Mouse (Mus musculus) limb, embryonic 11.5 days (tissue): ENCODE results near the gene Nme2. TPM values are rescaled to one million over a fixed set of nuclear protein-coding genes. Genes with fewer than 3 reads are reported as not detected.

ENCODE experiments used
- ATAC-seq: fragments of 200-750 bp; cut with Nextera tagmentation; 2 replicates; pipeline ENCODE4 v1.8.0; 2017; ENCODE audit warnings: low read depth; ENCODE audit not compliant: insufficient number of reproducible peaks, low FRiP score, low TSS enrichment
- DNase-seq: peaks from one replicate; pipeline ENCODE4 v3.0.0-alpha.2; 2015; ENCODE audit warnings: low spot score
- H3K27ac ChIP-seq: fragments of 300-500 bp; sonication (generic); replicated peaks from 2 replicates; pipeline ENCODE4 v1.5.1; 2014; ENCODE audit warnings: low read depth, mild to moderate bottlenecking, low read length
- H3K27me3 ChIP-seq: fragments of 300-500 bp; sonication (generic); 2 replicates; pipeline ENCODE4 v1.6.1; 2014; ENCODE audit warnings: mild to moderate bottlenecking, low read length, mixed read lengths; ENCODE audit not compliant: control insufficient read depth, insufficient read depth
- H3K36me3 ChIP-seq: fragments of 300-500 bp; sonication (generic); 2 replicates; pipeline ENCODE4 v1.6.1; 2014; ENCODE audit warnings: mild to moderate bottlenecking, low read length, moderate library complexity, mixed read lengths; ENCODE audit not compliant: control insufficient read depth, insufficient read depth
- H3K4me1 ChIP-seq: fragments of 300-500 bp; sonication (generic); 2 replicates; pipeline ENCODE4 v1.6.1; 2014; ENCODE audit warnings: low read length, mixed read lengths; ENCODE audit not compliant: control insufficient read depth, insufficient read depth
- H3K4me2 ChIP-seq: fragments of 300-500 bp; sonication (generic); 2 replicates; pipeline ENCODE4 v1.6.1; 2014; ENCODE audit warnings: low read depth, mild to moderate bottlenecking, moderate library complexity; ENCODE audit not compliant: severe bottlenecking
- H3K4me3 ChIP-seq: fragments of 300-500 bp; sonication (generic); 2 replicates; pipeline ENCODE4 v1.5.1; 2014; ENCODE audit warnings: low read depth, low read length
- H3K9ac ChIP-seq: fragments of 300-500 bp; sonication (generic); 2 replicates; pipeline ENCODE4 v1.6.1; 2014; ENCODE audit warnings: mild to moderate bottlenecking, low read length
- H3K9me3 ChIP-seq: fragments of 300-500 bp; sonication (generic); 2 replicates; pipeline ENCODE4 v1.6.1; 2016; ENCODE audit warnings: low read length; ENCODE audit not compliant: control insufficient read depth
- WGBS: fragments of 180-500 bp; shearing (Covaris S2); extraction: QIAGEN DNeasy Blood & Tissue Kit; methylation state at CpG from one replicate; pipeline ENCODE4 v1.1.7; 2014; 5-methylcytosine and 5-hydroxymethylcytosine counted together
- polyA plus RNA-seq: library from polyadenylated mRNA; unstranded; fragments of >200 nt; fragmentation: Nextera tagmentation; extraction: Ambion mirVana; gene quantifications from 2 replicates; pipeline ENCODE4 v1.2.1, GENCODE M21; 2014

The Nme2 gene
- polyA plus RNA-seq, 1 experiment from 2014 or later: 214 TPM

- Histone ChIP-seq H3K4me1 (no peaks in the 10 kb centered on the region; the same call in none of the 2 replicates), H3K36me3 (peaks cover 15% of the 10 kb centered on the region; the same call in 1 of the 2 replicates)
These were observed 1.7 kb upstream of the Nme2 start for GRCm38 (mm10) chr11:93957746-93958145.

DNA sequence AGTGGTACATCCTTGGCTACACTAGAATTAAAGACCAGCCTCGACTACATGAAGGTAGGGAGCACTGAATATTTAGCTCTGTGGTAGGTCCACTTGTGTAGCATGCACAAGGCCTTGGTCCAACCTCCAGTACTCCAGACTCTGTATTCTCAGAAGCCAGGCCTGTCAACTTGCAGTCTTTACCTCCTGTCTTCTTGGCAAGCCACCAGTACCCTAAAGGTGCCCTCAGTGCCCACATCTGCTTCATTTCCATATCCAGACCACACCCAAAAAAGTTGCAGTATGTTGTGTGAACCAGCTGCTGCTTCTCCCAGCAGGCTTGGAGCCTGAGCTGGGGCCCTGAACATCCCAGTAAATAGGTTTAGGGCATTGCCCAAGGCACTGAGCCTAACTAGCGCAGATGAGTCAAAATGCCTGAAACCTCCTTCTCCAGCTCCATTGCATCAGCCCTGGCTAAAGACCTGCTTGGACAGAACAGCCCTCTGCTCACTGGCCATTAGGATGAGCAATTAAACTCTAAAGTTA is 1.0 kb upstream of the Nme2 start:
- H3K36me3 ChIP-seq: peaks cover 12% of the 10 kb centered on the region; the same call in 1 of the 2 replicates
- no peak overlapping the region for H3K4me3 ChIP-seq
- DNase-seq: no peak
- WGBS: 83% methylated on average over 2 of the region's 2 CpGs
- no peak for ATAC-seq
- H3K4me2 ChIP-seq: no peak overlapping the region
- H3K9me3 ChIP-seq: no peaks in the 10 kb centered on the region
- H3K27me3 ChIP-seq: no peaks in the 10 kb centered on the region
- H3K27ac ChIP-seq: no peak overlapping the region
- H3K9ac ChIP-seq: no peak overlapping the region
- H3K4me1 ChIP-seq: no peaks in the 10 kb centered on the region; the same call in none of the 2 replicates

More at GRCm38 (mm10) chr11:93957746-93958145, 1.7 kb upstream of the Nme2 start:
- WGBS: 81% methylated on average over 4 of the region's 4 CpGs
- no peaks in the 10 kb centered on the region for H3K27me3 ChIP-seq
- ATAC-seq (no peak), DNase-seq (no peak)
- no peak overlapping the region for H3K4me3 ChIP-seq
- H3K27ac ChIP-seq: no peak overlapping the region
- H3K9me3 ChIP-seq: no peaks in the 10 kb centered on the region
- H3K9ac ChIP-seq: no peak overlapping the region
- H3K4me2 ChIP-seq: no peak overlapping the region

- H3K9ac ChIP-seq: peak overlapping the region; percentile 76
- H3K36me3 ChIP-seq: peaks cover 10% of the 10 kb centered on the region; the same call in 1 of the 2 replicates
- H3K4me1 ChIP-seq: no peaks in the 10 kb centered on the region; the same call in none of the 2 replicates
- under 1% methylated on average over 66 of the region's 67 CpGs for WGBS
- DNase-seq (peak; percentile 96), ATAC-seq (peak; percentile 93)
- H3K27ac ChIP-seq: peak overlapping the region; percentile 37
- peak overlapping the region; percentile 80 for H3K4me2 ChIP-seq
- no peaks in the 10 kb centered on the region for H3K27me3 ChIP-seq
- H3K9me3 ChIP-seq: no peaks in the 10 kb centered on the region
- H3K4me3 ChIP-seq: peak overlapping the region; percentile 47
These were observed 556 bp downstream of the Nme2 start for GRCm38 (mm10) chr11:93955256-93956150.

DNA sequence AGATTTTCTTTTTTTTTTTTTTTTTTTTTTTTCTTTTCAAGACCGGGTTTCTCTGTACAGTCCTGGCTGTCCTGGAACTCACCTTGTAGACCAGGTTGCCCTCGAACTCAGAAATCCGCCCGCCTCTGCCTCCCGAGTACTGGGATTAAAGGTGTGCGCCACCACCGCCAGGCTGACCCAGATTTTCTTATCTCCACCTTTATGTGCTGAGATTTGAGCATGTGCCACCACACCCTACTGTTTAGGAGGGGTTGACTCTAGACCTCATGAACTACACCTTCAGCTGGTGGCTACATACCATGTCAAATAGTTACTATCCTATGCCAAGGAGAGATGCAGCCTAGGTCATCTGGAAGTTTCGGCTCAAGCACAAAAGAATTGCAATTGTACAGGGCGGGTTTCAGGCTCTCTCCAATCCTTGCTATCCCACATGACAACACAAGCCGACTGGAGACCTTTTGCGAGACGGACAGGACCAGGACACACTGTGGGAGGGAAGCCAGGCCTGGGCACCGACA is 1.3 kb downstream of the Nme2 start:
- Histone ChIP-seq H3K9ac (peak overlapping the region; percentile 76), H3K36me3 (peaks cover 9% of the 10 kb centered on the region; the same call in 1 of the 2 replicates), H3K4me2 (peak overlapping the region; percentile 80), H3K4me3 (peak overlapping the region; percentile 47), H3K4me1 (no peaks in the 10 kb centered on the region; the same call in none of the 2 replicates), H3K27me3 (no peaks in the 10 kb centered on the region), H3K9me3 (no peaks in the 10 kb centered on the region), H3K27ac (peak overlapping the region; percentile 37; the same call in 1 of the 2 replicates)
- ATAC-seq (no peak; the same call in 1 of the 2 replicates), DNase-seq (no peak)
- 45% methylated on average over 13 of the region's 13 CpGs for WGBS

- Histone ChIP-seq H3K4me3 (no peak overlapping the region), H3K9ac (no peak overlapping the region)
These were observed 3.7 kb downstream of the Nme2 start for GRCm38 (mm10) chr11:93952376-93952775.

GRCm38 (mm10) chr11:93950045-93950444 is 6.0 kb downstream of the Nme2 start:
- DNase-seq: no peak
- H3K4me2 ChIP-seq: no peak overlapping the region

More at GRCm38 (mm10) chr11:93952376-93952775, 3.7 kb downstream of the Nme2 start:
- Histone ChIP-seq H3K9me3 (no peaks in the 10 kb centered on the region), H3K27me3 (no peaks in the 10 kb centered on the region), H3K36me3 (peaks cover 8% of the 10 kb centered on the region; the same call in 1 of the 2 replicates), H3K27ac (no peak overlapping the region), H3K4me1 (no peaks in the 10 kb centered on the region; the same call in none of the 2 replicates), H3K4me2 (no peak overlapping the region)
- ATAC-seq: no peak
- no peak for DNase-seq
- WGBS: 86% methylated on average over 5 of the region's 5 CpGs

GRCm38 (mm10) chr11:93948887-93949567 is 7.0 kb downstream of the Nme2 start:
- ATAC-seq: no peak
- no peak overlapping the region for H3K4me2 ChIP-seq
- peaks cover 5% of the 10 kb centered on the region for H3K4me1 ChIP-seq
- H3K9me3 ChIP-seq: no peaks in the 10 kb centered on the region
- H3K27ac ChIP-seq: no peak overlapping the region
- no peak overlapping the region for H3K9ac ChIP-seq
- no peak for DNase-seq
- WGBS: 87% methylated on average over 9 of the region's 9 CpGs
- H3K27me3 ChIP-seq: no peaks in the 10 kb centered on the region
- H3K4me3 ChIP-seq: no peak overlapping the region
- H3K36me3 ChIP-seq: peaks cover 8% of the 10 kb centered on the region; the same call in 1 of the 2 replicates

More at GRCm38 (mm10) chr11:93950045-93950444, 6.0 kb downstream of the Nme2 start:
- peaks cover 3% of the 10 kb centered on the region; the same call in 1 of the 2 replicates for H3K4me1 ChIP-seq
- WGBS: 93% methylated on average over 1 of the region's 1 CpGs
- no peaks in the 10 kb centered on the region for H3K27me3 ChIP-seq
- H3K36me3 ChIP-seq: peaks cover 8% of the 10 kb centered on the region; the same call in 1 of the 2 replicates
- no peak overlapping the region for H3K4me3 ChIP-seq
- no peaks in the 10 kb centered on the region for H3K9me3 ChIP-seq
- H3K27ac ChIP-seq: no peak overlapping the region
- no peak for ATAC-seq
- no peak overlapping the region for H3K9ac ChIP-seq

DNA sequence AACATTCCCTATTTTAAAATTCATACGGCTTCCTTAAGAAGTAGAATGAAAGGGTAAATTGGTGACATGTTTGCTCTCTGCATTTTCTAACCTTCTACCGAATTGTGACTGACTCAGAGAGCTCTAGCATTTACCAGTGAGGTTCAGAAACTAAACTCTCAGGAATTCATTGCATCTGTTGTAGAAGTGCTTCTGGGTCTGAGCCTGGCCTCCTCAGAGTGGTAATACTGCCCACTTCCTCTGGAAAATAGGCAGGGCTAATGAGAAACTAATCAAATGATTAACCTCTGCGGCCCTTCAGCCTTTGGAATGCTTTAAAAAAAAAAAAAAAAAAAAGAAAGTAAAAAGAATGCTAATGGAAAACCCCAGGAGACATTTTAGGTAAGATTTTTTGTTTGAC is 11.1 kb downstream of the Nme2 start:
- Histone ChIP-seq H3K27me3 (no peaks in the 10 kb centered on the region), H3K4me2 (no peak overlapping the region), H3K27ac (no peak overlapping the region), H3K4me1 (peaks cover 5% of the 10 kb centered on the region), H3K9me3 (no peaks in the 10 kb centered on the region), H3K9ac (no peak overlapping the region), H3K36me3 (peaks cover 5% of the 10 kb centered on the region; the same call in 1 of the 2 replicates), H3K4me3 (no peak overlapping the region)
- WGBS: 39% methylated on average over 3 of the region's 3 CpGs
- DNase-seq (no peak), ATAC-seq (no peak)
